Mouse (Mus musculus): ENCODE data around the gene Zhx3. TPM values are rescaled to one million over a fixed set of nuclear protein-coding genes. Genes with fewer than 3 reads are reported as not detected.

The Zhx3 gene
- 16.9 and 17.9 TPM in 2 replicates for polyA plus RNA-seq (2014; fragmentation: Nextera tagmentation; extraction: Ambion mirVana)

DNA sequence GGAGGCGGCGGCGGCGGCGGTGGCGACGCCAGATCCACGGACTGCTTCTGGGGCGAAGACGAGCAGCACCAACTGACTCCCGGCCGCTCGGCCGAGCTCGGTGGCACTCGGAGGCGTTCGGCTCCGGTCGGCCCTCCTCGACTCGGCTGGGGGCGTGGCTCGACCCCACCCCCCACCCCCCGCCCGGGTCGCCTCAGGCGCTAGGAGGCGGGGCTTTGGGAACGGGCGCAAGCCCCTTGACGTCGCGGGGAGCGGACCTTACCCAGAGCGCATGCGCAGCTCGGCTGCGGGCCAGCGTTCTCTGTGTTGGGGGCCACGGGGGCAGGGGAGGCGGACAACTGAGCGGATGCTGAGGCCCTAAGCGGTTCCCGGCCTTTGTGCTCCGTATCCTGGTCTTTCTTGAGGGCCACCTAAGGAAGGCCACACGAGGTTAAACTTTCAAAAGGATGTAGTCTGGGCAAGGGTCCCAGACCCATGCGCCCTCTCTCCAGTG is at the start of gene Zhx3:
Gene Zhx3, minus strand, starts transcription at position 109 of the 493 bp plus-strand sequence.
- peak; percentile 99 for DNase-seq
- Histone ChIP-seq H3K4me1 (ENCODE audit: control insufficient read depth, insufficient read depth, low read length) (peaks cover 9% of the 10 kb centered on the region; the same call in 1 of the 2 replicates), H3K27ac (replicated peaks; ENCODE audit: low read depth, low read length) (peak within 1 kb of the TSS; percentile 98), H3K4me2 (ENCODE audit: low read length) (peak within 1 kb of the TSS; percentile 76), H3K36me3 (ENCODE audit: control insufficient read depth, insufficient read depth, low read length) (no peaks in the 10 kb centered on the region), H3K27me3 (ENCODE audit: control insufficient read depth, insufficient read depth, low read length) (no peaks in the 10 kb centered on the region), H3K9ac (replicated peaks; ENCODE audit: low read length) (peak within 1 kb of the TSS; percentile 96), H3K9me3 (ENCODE audit: control insufficient read depth, low read length) (no peaks in the 10 kb centered on the region), H3K4me3 (replicated peaks; ENCODE audit: low read depth, low read length) (peak within 1 kb of the TSS; percentile 94)
- ATAC-seq (ENCODE audit: low FRiP score, low TSS enrichment) = peak; percentile 98
- 1% methylated on average over 48 of the region's 48 CpGs for whole genome bisulfite sequencing

DNA sequence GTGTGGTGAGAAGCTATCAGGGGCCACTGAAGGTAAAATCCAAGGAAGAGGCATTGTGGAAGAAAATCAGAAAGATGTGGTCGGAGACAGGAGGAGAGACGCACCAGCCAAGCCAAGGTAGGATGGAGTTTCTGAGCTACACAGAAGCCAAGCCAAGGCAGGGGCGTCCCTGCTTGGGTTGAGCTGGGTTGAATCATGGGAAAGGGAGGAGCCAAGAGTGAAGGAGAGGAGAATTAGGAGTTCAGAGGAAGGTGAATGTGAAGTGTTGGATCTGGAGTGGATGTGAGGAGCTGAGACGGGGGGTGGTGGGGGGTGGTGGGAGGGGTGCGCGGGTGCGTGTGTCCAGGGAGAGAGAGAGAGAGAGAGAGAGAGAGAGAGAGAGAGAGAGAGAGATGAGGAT is 48.5 kb upstream of the Zhx3 start:
- H3K9me3 ChIP-seq (ENCODE audit: control insufficient read depth, low read length) = no peaks in the 10 kb centered on the region
- DNase-seq (no peak), ATAC-seq (ENCODE audit: low FRiP score, low TSS enrichment) (no peak)
- no peak overlapping the region for H3K4me3 ChIP-seq (replicated peaks; ENCODE audit: low read depth, low read length)
- H3K27me3 ChIP-seq (ENCODE audit: control insufficient read depth, insufficient read depth, low read length) = no peaks in the 10 kb centered on the region
- no peak overlapping the region for H3K27ac ChIP-seq (replicated peaks; ENCODE audit: low read depth, low read length)
- H3K4me1 ChIP-seq (ENCODE audit: control insufficient read depth, insufficient read depth, low read length) = no peaks in the 10 kb centered on the region
- H3K4me2 ChIP-seq (ENCODE audit: low read length) = no peak overlapping the region
- WGBS = 78% methylated on average over 4 of the region's 7 CpGs
- no peaks in the 10 kb centered on the region for H3K36me3 ChIP-seq (ENCODE audit: control insufficient read depth, insufficient read depth, low read length)
- H3K9ac ChIP-seq (replicated peaks; ENCODE audit: low read length) = no peak overlapping the region

DNA sequence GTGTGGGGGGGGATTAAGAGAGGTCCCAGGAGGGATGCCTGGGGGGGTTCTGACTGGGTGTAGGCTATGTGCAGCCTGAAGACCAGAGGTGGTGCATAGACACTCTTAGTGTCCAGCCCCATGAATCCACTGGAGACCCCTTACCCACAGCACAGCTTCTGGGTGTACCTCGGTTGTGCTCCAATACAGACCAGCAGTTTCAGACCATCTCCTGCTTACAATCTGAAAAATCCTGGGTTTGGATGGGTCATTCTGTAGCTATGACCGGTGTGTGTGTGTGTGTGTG is 46.1 kb upstream of the Zhx3 start:
- Histone ChIP-seq H3K27ac (replicated peaks; ENCODE audit: low read depth, low read length) (no peak overlapping the region), H3K4me3 (replicated peaks; ENCODE audit: low read depth, low read length) (no peak overlapping the region), H3K9ac (replicated peaks; ENCODE audit: low read length) (no peak overlapping the region), H3K4me1 (ENCODE audit: control insufficient read depth, insufficient read depth, low read length) (no peaks in the 10 kb centered on the region), H3K27me3 (ENCODE audit: control insufficient read depth, insufficient read depth, low read length) (no peaks in the 10 kb centered on the region), H3K36me3 (ENCODE audit: control insufficient read depth, insufficient read depth, low read length) (no peaks in the 10 kb centered on the region), H3K9me3 (ENCODE audit: control insufficient read depth, low read length) (no peaks in the 10 kb centered on the region), H3K4me2 (ENCODE audit: low read length) (no peak overlapping the region)
- WGBS = 75% methylated on average over 2 of the region's 2 CpGs
- DNase-seq = no peak
- no peak for ATAC-seq (ENCODE audit: low FRiP score, low TSS enrichment)

DNA sequence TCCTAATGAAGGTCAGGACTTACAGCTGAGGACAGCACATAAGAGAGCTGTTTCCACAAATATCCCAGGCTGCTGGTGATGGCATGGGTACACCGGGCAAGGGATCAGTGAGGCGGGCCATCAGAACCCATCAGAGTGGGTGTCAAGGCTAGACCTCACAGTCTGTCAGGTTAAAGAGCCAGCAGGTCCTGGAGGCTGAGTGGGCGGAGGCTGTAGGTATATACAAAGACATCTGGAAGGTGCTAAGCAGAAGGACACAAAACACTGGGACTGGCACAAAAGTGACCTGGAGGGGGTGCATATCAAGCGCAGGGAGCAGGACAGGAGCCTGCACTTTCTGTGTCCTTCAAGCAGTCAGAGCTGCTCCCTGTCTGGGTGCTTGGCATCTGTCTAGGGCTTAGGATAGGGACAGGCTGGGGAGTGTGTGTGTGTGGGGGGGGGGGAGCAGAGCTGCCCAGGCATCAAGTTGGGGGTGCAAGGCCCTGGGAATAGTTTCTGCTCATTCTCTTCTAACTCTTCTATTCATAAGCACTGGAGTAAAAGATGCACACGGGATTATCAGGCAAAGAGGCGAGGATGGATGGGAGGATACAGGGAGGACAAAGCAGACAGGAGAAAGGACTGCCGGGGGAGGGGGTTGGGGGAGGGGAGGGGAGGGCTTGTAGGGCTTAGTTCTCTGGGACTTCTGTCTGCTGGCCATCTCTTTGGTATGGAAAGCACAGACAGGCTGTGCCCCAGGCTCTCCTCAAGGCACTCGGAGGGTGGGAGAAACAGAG is 45.5 kb upstream of the Zhx3 start:
- ATAC-seq (ENCODE audit: low FRiP score, low TSS enrichment) (no peak), DNase-seq (no peak)
- Histone ChIP-seq H3K9ac (replicated peaks; ENCODE audit: low read length) (no peak overlapping the region), H3K36me3 (ENCODE audit: control insufficient read depth, insufficient read depth, low read length) (no peaks in the 10 kb centered on the region), H3K27me3 (ENCODE audit: control insufficient read depth, insufficient read depth, low read length) (no peaks in the 10 kb centered on the region), H3K4me2 (ENCODE audit: low read length) (no peak overlapping the region), H3K9me3 (ENCODE audit: control insufficient read depth, low read length) (no peaks in the 10 kb centered on the region), H3K4me3 (replicated peaks; ENCODE audit: low read depth, low read length) (no peak overlapping the region), H3K4me1 (ENCODE audit: control insufficient read depth, insufficient read depth, low read length) (no peaks in the 10 kb centered on the region), H3K27ac (replicated peaks; ENCODE audit: low read depth, low read length) (no peak overlapping the region)
- 42% methylated on average over 8 of the region's 8 CpGs for WGBS

DNA sequence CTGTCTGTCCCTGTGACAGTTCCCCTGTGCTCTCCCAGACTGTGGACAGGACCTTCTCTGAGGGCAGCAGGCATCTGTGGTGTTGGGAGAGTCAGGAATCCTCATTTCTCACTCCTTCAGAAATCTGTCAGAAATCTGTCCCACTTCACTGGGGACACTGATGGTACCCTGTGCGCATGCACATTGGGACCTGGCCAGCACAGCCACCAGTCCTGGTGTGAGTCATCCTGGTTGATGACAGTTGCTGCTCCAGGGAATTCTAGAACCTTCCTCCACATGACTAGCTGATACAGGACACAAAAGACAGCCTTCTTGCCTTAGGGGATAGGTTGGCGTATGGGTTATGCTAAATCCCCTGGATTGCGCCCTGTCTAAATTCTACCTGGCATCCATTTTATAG is 44.5 kb upstream of the Zhx3 start:
- no peak overlapping the region for H3K4me2 ChIP-seq (ENCODE audit: low read length)
- peaks cover 10% of the 10 kb centered on the region for H3K27me3 ChIP-seq (ENCODE audit: control insufficient read depth, insufficient read depth, low read length)
- ATAC-seq (ENCODE audit: low FRiP score, low TSS enrichment) = no peak
- H3K36me3 ChIP-seq (ENCODE audit: control insufficient read depth, insufficient read depth, low read length) = no peaks in the 10 kb centered on the region
- no peaks in the 10 kb centered on the region for H3K9me3 ChIP-seq (ENCODE audit: control insufficient read depth, low read length)
- no peak overlapping the region for H3K27ac ChIP-seq (replicated peaks; ENCODE audit: low read depth, low read length)
- H3K9ac ChIP-seq (replicated peaks; ENCODE audit: low read length) = no peak overlapping the region
- no peak for DNase-seq
- 88% methylated on average over 3 of the region's 3 CpGs for WGBS
- 0 out of 2 replicates have a peak, but pooled peaks cover 3% of the 10 kb centered on the region for H3K4me1 ChIP-seq (ENCODE audit: control insufficient read depth, insufficient read depth, low read length)
- H3K4me3 ChIP-seq (replicated peaks; ENCODE audit: low read depth, low read length) = no peak overlapping the region

DNA sequence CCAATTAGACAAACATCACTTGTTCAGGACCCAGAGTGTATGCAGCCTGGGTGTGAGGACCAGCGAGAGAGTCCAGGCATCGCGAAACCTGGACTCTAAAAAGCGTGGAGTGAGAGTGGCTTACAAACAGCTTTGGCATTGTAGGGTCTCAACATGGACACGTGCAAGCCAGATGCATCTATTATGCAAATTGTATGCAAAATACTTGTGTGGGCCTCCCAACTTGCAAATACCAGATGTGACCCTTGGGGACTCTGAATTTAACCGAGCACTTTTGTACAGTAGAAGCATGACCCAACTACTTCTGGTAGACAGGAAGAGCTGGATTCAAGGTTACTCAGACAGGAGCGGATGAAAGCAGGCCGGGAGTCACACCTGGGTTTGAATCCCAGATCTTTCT is 43.9 kb upstream of the Zhx3 start:
- H3K36me3 ChIP-seq (ENCODE audit: control insufficient read depth, insufficient read depth, low read length) = no peaks in the 10 kb centered on the region
- peaks cover 7% of the 10 kb centered on the region; the same call in 1 of the 2 replicates for H3K4me1 ChIP-seq (ENCODE audit: control insufficient read depth, insufficient read depth, low read length)
- 54% methylated on average over 8 of the region's 8 CpGs for WGBS
- H3K9ac ChIP-seq (replicated peaks; ENCODE audit: low read length) = no peak overlapping the region
- no peak overlapping the region for H3K4me2 ChIP-seq (ENCODE audit: low read length)
- DNase-seq = no peak
- no peak overlapping the region for H3K27ac ChIP-seq (replicated peaks; ENCODE audit: low read depth, low read length)
- no peaks in the 10 kb centered on the region for H3K9me3 ChIP-seq (ENCODE audit: control insufficient read depth, low read length)
- ATAC-seq (ENCODE audit: low FRiP score, low TSS enrichment) = no peak
- H3K27me3 ChIP-seq (ENCODE audit: control insufficient read depth, insufficient read depth, low read length) = peaks cover 16% of the 10 kb centered on the region
- H3K4me3 ChIP-seq (replicated peaks; ENCODE audit: low read depth, low read length) = no peak overlapping the region

DNA sequence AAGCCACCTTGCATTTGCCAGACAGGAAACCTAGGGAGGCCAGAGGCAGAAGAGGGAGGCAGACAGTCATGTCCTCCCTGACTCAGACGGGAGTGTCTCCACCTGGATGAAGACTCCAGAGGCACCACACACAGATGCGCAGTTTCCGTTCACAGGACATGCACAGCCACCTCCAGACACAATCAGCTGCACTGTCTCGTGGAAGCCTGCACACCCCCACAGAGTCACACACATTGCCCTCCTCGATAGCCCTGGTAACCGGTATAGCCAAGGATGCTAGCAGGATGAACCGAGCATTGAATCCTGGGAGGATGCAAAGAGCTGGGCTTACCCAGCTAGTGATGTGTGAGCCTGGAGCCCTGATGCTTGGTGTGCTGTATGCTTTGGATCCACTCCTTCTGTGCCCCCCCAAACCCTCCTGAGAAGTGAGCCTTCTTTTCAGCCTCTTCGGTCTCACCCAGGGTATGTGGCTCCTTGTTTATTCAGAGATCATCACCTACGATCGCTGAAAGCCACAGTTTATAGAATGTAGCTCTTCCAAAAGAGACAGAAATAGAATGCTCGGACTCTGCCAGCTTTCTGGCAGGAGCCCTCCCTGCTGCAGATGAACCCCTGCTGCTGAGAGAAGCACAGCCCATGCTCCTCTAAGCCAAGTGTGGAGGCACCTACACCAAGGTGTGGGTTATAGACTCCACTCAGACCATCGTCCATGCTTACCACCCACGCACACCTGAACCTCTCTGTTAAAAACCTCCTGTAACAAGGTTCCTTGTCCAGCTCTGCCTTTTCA is 43.2 kb upstream of the Zhx3 start:
- Histone ChIP-seq H3K27ac (replicated peaks; ENCODE audit: low read depth, low read length) (no peak overlapping the region), H3K27me3 (ENCODE audit: control insufficient read depth, insufficient read depth, low read length) (peaks cover 23% of the 10 kb centered on the region), H3K9ac (replicated peaks; ENCODE audit: low read length) (no peak overlapping the region), H3K36me3 (ENCODE audit: control insufficient read depth, insufficient read depth, low read length) (no peaks in the 10 kb centered on the region), H3K4me2 (ENCODE audit: low read length) (no peak overlapping the region), H3K4me1 (ENCODE audit: control insufficient read depth, insufficient read depth, low read length) (peaks cover 11% of the 10 kb centered on the region; the same call in 1 of the 2 replicates), H3K9me3 (ENCODE audit: control insufficient read depth, low read length) (no peaks in the 10 kb centered on the region), H3K4me3 (replicated peaks; ENCODE audit: low read depth, low read length) (no peak overlapping the region)
- DNase-seq (no peak), ATAC-seq (ENCODE audit: low FRiP score, low TSS enrichment) (no peak)
- 81% methylated on average over 13 of the region's 13 CpGs for WGBS

DNA sequence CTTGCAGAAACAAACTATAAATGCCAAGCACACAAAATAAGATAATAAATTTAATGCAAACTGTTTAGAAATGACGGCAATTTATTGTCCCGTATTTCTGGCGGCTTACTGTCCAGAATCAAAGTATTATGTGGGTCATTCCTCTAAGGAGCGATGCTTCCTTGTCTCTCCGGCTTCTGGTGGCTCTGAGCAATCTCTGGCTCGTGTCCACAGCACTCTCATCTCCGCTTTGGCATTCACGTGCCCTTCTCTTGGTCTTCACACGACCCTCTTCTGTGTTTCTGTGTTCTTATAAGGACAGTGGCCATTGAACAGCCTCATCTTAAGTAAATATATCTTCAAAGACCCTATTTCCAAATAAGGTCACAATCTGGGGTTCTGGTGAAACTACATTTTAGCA is 41.9 kb upstream of the Zhx3 start:
- DNase-seq = no peak
- Histone ChIP-seq H3K4me2 (ENCODE audit: low read length) (no peak overlapping the region), H3K27ac (replicated peaks; ENCODE audit: low read depth, low read length) (no peak overlapping the region), H3K36me3 (ENCODE audit: control insufficient read depth, insufficient read depth, low read length) (no peaks in the 10 kb centered on the region), H3K27me3 (ENCODE audit: control insufficient read depth, insufficient read depth, low read length) (peaks cover 34% of the 10 kb centered on the region), H3K9ac (replicated peaks; ENCODE audit: low read length) (no peak overlapping the region), H3K4me1 (ENCODE audit: control insufficient read depth, insufficient read depth, low read length) (peaks cover 11% of the 10 kb centered on the region; the same call in 1 of the 2 replicates), H3K9me3 (ENCODE audit: control insufficient read depth, low read length) (no peaks in the 10 kb centered on the region), H3K4me3 (replicated peaks; ENCODE audit: low read depth, low read length) (no peak overlapping the region)
- WGBS = 84% methylated on average over 9 of the region's 9 CpGs
- ATAC-seq (ENCODE audit: low FRiP score, low TSS enrichment) = no peak
